Mouse (Mus musculus) C2C12 (cell line): Measurements from ENCODE around the gene Fam47c. TPM values are rescaled to one million over a fixed set of nuclear protein-coding genes. Genes with fewer than 3 reads are reported as not detected.

Experiments
- H3K27me3 ChIP-seq: one replicate; pipeline ENCODE4 v1.6.1; 2011; ENCODE audit not compliant: control insufficient read depth, insufficient read depth, insufficient read length
- H3K36me3 ChIP-seq: one replicate; pipeline ENCODE4 v1.6.1; 2011; ENCODE audit not compliant: control insufficient read depth, insufficient read depth
- H3K4me3 ChIP-seq: one replicate; pipeline ENCODE4 v1.5.1; 2011; ENCODE audit warnings: mild to moderate bottlenecking, control low read depth; ENCODE audit not compliant: poor library complexity, insufficient read depth, severe bottlenecking
- H3K79me2 ChIP-seq: one replicate; pipeline ENCODE4 v1.6.1; 2011; ENCODE audit not compliant: control insufficient read depth, insufficient read depth
- H3K79me3 ChIP-seq: one replicate; pipeline ENCODE4 v1.6.1; 2011; ENCODE audit warnings: low read depth, control low read depth
- H3ac ChIP-seq: one replicate; pipeline ENCODE3; 2011; ENCODE audit warnings: low read depth; ENCODE audit not compliant: control insufficient read depth, insufficient read length
- CEBPB ChIP-seq: IDR thresholded peaks from one replicate; pipeline ENCODE4 v1.6.1; 2011; ENCODE audit warnings: low read depth, mild to moderate bottlenecking, control low read depth, moderate library complexity
- CTCF ChIP-seq: IDR thresholded peaks from one replicate; pipeline ENCODE4 v1.5.1; 2011; ENCODE audit not compliant: control insufficient read depth, insufficient read depth, insufficient read length
- FOSL1 ChIP-seq: IDR thresholded peaks from one replicate; pipeline ENCODE4 v1.8.0; 2011; ENCODE audit warnings: mild to moderate bottlenecking, low read length; ENCODE audit not compliant: poor library complexity, insufficient read depth, severe bottlenecking
- MAX ChIP-seq: IDR thresholded peaks from one replicate; pipeline ENCODE4 v1.6.1; 2011; ENCODE audit warnings: mild to moderate bottlenecking, control low read depth
- MYOD1 ChIP-seq: IDR thresholded peaks from one replicate; pipeline ENCODE4 v1.6.1; 2011; ENCODE audit warnings: low read depth; ENCODE audit not compliant: control insufficient read depth, insufficient read length
- MYOG ChIP-seq: IDR thresholded peaks from one replicate; pipeline ENCODE4 v1.6.1; 2011; ENCODE audit not compliant: control insufficient read depth, insufficient read length; ENCODE audit errors: extremely low read depth
- USF1 ChIP-seq: IDR thresholded peaks from one replicate; pipeline ENCODE4 v1.6.1; 2011; ENCODE audit warnings: low read depth, mild to moderate bottlenecking, control low read depth, moderate library complexity
- long read RNA-seq, 2 experiments: library from polyadenylated mRNA; unstranded; transcript quantifications; one replicate each; pipeline ENCODE4 v2.0.0; 2019 to 2020
- polyA plus RNA-seq: library from polyadenylated mRNA; unstranded; fragments of >200 nt; fragmentation: generic; extraction: Trizol; gene quantifications from one replicate; pipeline ENCODE4 v1.2.1, GENCODE M21; 2012; ENCODE audit warnings: missing spikeins

Gene Fam47c
- not detected for polyA plus RNA-seq
- long read RNA-seq, experiment 1, result 0 reads
- long read RNA-seq, experiment 2, result 0 reads

- H3K36me3 ChIP-seq, result no peaks in the 10 kb centered on the region
- H3K79me2 ChIP-seq, result no peaks in the 10 kb centered on the region
- no peaks in the 10 kb centered on the region for H3K27me3 ChIP-seq
- H3K79me3 ChIP-seq, result no peaks in the 10 kb centered on the region
- TF ChIP-seq MAX (no peak), MYOG (no peak)
- H3K4me3 ChIP-seq, result no peak within 1 kb of the TSS
- H3ac ChIP-seq, result no peak within 1 kb of the TSS
These were observed at the start of gene Fam47c for GRCm38 (mm10) chrX:78737463-78737862. Fam47c (plus strand) TSS chrX:78737763.

GRCm38 (mm10) chrX:78769408-78769807 is 31.8 kb downstream of the Fam47c start:
- TF ChIP-seq MYOD1 (no peak), MAX (no peak), FOSL1 (no peak), CTCF (no peak), CEBPB (no peak), MYOG (no peak), USF1 (no peak)
- no peaks in the 10 kb centered on the region for H3K27me3 ChIP-seq
- H3K4me3 ChIP-seq, result no peak overlapping the region
- no peaks in the 10 kb centered on the region for H3K79me2 ChIP-seq
- H3K36me3 ChIP-seq, result no peaks in the 10 kb centered on the region
- H3ac ChIP-seq, result no peak overlapping the region
- no peaks in the 10 kb centered on the region for H3K79me3 ChIP-seq

- Histone ChIP-seq H3K36me3 (no peaks in the 10 kb centered on the region), H3ac (no peak overlapping the region), H3K27me3 (no peaks in the 10 kb centered on the region), H3K4me3 (no peak overlapping the region), H3K79me3 (no peaks in the 10 kb centered on the region), H3K79me2 (no peaks in the 10 kb centered on the region)
- no peak for TF ChIP-seq CEBPB
- no peak for TF ChIP-seq FOSL1
- no peak for TF ChIP-seq MYOG
- no peak for TF ChIP-seq USF1
- no peak for TF ChIP-seq MYOD1
- TF ChIP-seq CTCF, result no peak
- no peak for TF ChIP-seq MAX
These were observed 39.5 kb downstream of the Fam47c start for GRCm38 (mm10) chrX:78777078-78777477.

Other genes starting within 250 kb of the Fam47c start
- gene Prrg1, start 153.9 kb upstream of the Fam47c start, polyA plus RNA-seq, result 1.1 TPM